Mouse (Mus musculus): ENCODE measurements around the gene Gna13.

Gna13 gene

DNA sequence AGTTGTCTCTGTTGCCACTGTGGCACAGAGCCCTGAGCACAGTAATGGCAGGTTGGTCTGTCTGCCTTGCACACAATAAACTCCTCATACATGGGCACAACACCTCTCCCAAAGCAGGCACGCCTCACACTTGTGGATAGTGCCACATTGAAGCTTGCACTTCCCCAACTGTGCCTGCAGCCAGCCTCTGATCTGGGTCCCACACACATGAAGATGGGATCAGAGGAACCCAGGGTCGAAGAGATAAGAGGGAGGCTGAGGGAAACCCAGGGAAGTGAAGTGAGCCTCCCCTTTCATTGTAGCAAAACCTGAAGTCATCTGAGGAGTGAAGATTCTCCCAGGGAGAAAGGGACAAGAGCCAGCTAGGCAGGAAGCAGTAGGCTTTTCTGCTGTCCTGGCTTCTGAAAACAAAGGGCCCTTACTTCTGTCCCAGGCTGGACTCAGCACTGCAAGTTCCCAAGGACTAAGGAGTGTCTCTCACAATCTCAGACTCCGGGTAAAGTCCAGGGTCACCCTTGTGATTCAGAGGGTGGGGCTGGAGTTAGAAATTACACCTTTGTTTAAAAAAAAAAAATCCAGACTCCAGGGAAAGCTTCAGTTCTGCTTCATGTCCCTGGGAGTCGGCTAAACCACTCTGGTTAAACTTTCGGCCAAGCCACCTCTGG is 12.8 kb upstream of the Gna13 start:
- no peak for DNase-seq (ENCODE audit: low read depth, low spot score)

DNA sequence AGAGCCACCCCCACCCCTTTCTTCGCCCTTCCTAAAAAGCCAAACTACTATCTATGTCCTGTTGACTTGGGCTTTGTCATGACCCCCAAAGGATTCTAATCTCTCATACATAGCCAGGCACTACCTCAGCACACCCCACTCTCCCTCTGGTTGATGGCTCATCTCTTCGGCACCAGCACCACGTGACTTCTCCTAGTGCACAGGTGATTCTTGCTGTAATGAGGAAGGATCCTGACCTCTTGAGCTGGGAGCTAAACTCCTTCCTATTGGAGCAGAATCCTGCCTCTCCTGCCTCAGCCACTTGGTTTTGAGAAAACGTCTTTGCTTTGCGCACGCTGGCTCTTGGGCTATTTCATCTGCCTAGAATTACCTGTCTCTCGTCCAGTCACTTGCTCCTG is 12.3 kb upstream of the Gna13 start:
- DNase-seq (ENCODE audit: low read depth, low spot score) = no peak

DNA sequence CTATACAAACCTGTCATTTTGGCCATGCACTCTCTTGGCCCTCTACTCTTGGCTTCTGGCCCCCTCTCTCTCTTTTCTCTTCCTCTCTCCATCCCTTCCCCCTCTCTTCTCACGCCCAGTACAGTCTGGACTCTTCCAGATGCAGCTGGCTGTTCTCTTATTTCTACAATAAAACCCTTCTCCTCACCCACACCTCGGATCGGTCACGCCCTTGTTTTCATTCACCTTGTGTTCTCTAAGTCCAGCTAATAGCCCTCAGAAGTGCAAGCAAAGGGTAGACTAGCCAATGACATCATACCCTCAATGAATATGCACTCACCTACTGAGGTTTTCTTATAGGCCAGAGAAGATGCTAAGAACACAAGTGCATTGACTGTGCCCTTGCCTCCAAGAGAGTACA is 11.1 kb upstream of the Gna13 start:
- DNase-seq (ENCODE audit: low read depth, low spot score) = no peak

DNA sequence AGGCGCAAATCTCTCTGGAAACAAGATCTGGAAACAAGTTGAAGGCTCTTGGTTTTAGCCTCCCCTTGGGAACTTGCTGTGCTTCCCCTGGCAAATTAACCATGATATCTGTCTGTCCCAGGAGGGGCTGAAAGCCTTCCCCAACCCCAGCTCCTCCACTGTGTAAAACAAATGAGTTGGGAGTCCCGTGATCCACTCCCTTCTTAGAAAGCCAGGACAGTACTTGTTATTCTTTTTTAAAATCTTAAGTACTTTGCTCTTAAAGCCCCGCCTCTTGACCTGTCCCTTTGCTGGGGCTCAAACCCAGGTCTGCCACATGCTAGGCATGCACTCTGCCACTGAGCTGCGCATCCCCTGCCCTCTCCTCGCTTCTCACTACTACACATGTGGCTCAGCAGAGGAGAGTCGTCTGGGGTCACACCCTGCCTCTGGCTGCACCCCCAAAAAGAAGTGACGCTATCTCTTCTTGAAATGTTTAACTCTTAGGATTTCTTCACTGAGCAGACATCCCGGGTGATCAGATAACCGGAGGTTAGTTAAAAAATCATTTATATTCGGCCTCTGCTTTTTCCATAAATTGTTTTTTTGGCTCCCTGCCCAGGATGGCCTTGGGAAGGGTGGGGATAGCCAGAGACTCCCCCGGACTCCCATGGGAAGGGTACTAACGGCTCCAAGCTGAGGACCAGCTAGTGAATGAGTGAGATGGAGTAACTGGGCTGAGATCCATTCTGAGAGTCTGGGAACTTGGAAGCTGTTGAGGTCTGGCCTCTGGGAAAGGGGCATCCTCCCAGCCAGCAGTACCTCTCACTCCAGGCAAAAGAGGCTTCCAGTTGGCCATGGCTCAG is 9.0 kb upstream of the Gna13 start:
- no peak for DNase-seq (ENCODE audit: low read depth, low spot score)

DNA sequence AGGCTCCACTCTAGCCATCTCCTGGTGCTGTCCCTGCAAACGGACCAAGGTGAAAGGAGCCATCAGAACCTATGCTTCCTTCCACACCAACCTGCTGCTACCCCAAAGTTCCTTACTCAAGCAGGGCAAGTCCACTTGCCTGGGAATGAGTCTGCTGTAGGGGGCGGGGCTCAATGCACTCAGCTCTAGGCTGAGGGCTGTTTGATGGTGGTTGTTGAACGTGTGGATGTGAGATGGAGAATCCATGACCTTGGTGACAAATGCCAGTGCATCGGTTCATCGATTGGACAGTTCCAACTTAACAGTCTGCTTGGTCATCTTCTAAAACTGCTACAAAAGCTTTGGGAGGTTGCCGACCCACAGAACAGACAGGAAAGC is 8.4 kb upstream of the Gna13 start:
- no peak for DNase-seq (ENCODE audit: low read depth, low spot score)

DNA sequence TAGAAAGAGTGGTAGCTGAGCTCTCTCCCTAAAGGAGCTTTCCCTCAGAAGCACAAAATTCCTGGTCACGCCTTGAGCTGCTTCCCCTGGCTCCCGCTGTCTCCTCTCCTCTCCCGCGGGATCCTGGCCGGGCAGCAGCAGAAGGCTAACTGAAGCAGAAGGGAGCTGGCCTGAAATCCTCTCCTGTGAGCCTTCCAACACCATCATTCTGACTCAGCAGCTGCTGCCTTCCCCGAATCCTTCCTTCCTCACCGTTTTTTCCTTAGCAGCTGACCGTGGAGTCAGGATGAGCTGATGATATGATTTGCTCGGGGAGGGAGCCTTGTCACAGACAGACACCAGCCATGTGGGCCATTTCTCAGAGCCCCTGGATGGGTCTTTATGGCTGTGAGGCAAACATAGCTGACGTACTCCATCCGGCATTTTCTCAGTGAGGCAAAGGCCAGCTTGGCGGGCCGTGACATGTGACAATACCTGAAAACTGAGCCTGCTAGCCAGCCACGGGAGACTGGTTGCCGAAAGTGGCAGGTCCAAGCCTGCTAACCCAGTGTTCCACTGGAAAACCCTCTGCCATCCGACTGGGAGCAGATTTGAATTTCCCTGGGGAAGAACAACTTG is 6.8 kb upstream of the Gna13 start:
- DNase-seq (ENCODE audit: low read depth, low spot score) = no peak

DNA sequence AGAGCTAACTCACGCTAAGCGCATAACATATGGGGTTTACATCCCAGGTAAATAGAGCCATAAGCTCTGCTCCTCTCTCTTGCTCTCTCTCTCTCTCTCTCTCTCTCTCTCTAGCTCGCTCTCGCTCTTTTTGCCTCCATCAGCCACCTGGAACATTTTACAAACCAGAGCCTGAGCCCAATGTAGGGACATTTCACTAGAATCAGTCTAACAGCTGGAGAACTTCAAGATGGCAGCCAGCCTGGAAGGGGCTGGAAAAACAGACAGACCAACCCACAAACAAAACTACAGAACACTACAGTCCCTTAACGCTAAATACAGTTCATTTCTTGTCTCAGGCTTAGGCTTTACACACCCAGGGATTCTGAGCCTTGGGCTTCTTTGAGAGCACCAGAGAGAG is 5.5 kb upstream of the Gna13 start:
- no peak for DNase-seq (ENCODE audit: low read depth, low spot score)

DNA sequence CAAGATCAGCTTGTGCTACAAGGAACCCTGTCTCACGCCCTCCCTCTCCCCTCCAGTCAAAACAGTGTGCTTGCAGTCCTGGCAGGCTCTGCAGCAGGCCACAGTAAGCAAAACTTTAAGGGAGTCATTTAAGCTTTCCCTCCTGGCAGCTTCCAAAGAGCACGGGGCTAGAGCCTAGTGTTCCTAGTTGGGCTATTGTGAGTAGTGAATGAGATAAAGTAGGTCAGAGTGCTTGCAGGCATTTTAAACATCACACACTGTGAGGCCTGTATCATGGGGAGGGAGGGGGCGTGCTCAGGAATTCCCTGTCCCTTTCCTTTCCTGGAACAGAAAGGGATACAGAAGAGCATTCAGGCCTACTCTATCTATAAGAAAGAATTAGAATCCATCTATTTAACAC is 4.1 kb upstream of the Gna13 start:
- DNase-seq (ENCODE audit: low read depth, low spot score) = no peak

DNA sequence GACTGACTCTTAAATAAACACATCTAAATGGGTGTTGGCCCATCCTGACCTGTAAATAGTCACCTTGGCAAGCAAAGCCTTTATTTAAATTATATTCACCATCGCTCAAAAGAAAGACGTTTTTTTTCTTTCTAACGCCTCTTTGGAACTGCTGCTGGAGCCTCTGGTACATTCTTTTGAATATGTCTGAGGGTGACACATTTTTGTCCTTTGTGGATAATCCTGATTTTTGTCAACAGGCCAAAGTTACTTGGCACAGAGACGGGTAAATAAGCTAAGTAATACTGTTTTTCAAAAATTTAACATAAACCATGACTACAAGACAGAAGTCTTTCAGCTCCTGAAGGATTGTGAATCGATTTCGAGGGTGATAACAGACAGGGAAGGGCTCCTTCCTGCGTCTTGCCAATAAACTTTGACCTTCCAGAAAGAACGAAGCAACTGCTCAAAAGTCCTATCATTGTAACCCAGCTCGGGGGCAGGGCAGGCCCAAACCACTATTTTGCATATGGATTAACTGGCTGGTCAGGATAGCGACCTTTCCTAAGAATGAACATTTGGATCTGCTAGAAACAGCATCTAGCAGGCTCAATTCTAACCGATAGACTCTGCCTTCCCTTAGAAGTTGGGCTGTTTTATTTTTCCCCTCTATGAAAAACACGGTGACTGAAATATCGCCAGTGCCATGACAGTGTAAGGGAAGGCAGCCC is 3.4 kb upstream of the Gna13 start:
- no peak for DNase-seq (ENCODE audit: low read depth, low spot score)

DNA sequence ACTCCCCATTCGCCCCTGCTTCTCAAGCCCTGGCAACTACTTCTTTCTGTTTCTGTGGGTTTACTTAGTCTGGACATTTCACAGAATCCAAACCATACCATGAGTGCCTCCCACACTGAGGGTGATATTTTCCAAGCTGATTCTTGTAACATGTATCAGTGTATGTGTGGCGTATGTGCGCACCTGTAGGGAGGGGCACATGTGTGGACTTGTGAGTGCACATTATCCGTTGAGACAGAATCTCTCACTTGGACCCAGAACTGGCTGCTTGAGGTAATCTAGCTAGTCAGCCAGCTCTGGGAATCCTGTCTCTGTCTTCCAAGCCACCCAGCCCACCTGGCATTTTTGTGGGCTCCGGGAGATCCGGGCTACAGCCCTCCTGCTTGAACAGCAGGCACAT is 2.5 kb upstream of the Gna13 start:
- no peak for DNase-seq (ENCODE audit: low read depth, low spot score)

DNA sequence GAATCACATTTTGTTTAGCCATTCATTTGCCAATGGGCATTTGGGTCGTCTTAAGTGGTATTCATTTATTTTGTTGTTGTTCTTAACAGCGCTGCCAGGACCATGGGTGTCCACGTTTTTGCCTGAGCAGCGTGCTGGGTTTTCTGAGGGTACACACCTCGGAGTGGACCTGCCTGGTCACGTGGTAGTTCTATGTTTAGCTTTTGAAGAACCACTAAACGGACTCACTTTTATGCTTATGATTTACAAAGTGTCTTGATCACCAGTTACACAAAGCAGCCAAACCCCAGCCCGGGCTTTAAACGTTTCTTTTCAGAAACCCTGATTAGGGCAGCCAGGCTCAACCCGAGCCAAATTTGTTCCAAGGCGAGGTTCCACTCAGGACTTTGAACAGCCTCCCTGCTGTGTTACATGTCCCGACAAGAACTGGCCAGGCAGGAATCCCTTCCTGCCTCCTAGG is 2.0 kb upstream of the Gna13 start:
- no peak for DNase-seq (ENCODE audit: low read depth, low spot score)

DNA sequence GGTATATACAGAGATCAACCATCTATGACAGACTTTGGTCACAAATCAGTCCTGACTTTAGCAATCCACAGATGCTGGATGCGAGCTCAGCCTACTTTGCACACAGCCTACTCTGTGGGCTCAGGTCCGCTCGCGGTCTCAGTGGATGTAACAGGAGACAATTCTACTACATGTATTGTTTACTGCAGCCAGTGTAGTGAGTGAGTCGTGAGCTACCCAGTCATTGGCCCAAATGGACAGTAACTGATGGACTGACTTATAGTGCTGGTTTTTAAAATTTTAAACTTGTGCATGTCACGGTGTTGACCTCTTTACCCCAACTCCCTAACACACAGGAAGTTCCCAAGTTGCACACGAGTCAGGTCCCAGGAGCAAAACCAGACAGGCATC is 1.4 kb upstream of the Gna13 start:
- no peak for DNase-seq (ENCODE audit: low read depth, low spot score)

DNA sequence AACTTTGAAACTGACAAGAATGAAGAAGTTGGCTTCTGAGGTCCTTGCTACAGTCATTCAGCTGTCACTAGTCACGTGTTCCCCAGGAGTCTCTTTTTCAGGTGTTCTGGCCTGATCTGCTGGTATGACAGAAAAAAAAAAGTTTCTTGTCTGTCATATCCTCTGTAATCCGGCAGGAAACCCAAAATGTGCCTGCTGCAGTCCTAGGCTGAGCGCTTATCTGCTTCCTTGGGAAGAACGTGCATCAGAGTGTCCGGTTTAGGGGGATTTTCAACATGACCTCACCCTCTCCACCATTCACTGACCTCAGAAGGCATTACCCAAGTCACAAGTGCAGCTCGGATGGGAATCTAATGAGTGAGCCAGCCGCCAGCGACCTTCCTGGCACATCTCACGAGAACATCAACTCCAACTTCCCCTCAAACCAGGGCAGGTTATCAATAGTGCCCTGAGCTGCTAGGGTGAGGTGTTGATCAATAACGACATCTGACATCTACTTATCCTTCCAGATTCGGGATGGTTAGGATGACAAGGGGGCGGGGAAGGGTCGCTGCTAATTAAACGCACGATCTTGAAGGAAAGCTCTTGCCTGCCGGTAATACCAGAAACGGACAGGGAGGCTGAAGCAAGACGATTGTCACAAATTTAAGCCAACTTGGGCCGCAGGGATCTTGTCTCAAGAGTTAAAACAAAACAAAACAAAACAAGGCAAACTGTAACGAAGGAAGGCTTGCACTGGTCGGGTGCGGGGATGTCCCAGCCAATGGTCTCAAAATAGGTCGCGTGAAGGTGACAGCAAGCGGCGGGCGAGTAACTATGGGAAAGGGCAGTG is 784 bp upstream of the Gna13 start:
- no peak for DNase-seq (ENCODE audit: low read depth, low spot score)

DNA sequence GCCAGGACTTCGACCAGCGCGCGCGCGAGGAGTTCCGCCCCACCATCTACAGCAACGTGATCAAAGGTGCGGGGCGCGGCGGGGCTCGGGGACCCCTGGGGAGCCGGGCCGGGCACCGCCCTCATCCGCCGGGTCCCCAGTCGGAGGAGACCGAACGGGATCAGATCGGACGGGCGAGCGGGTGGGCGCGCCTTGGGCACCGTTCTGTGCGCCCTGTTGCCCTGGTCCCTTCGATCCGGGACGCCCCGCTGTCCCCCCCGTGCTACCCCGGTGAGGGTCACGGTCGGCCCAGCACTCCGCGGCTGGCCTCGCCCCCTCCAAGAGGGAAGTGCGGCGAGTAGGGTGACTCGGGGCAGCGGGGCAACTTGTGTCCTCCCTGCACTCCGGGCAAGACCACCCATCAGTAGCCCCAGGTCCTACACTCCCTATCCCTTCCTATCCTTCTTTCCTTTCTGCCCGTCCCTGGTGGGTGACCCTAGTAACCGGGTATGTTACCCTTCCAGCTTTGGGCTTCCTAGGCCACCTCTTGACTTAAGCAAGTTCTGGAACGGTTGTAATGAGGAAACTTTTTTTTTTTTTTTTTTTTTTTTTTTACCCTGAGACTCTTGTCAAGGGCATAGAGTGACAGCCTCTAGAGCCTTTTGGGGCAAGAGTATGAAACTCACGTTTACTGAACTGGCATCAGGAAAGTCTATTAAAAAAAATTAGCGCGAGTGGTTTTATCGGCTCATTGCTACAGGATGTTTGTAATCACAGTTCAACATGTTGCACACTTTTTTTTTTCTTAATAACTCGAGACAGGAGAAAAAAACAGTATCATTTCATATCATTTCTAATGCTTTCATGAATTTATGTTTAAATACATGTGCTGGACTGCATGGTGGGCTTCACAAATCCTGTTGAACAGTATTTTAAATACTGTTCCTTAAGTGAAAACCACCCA is 831 bp downstream of the Gna13 start:
- no peak for DNase-seq (ENCODE audit: low read depth, low spot score)

DNA sequence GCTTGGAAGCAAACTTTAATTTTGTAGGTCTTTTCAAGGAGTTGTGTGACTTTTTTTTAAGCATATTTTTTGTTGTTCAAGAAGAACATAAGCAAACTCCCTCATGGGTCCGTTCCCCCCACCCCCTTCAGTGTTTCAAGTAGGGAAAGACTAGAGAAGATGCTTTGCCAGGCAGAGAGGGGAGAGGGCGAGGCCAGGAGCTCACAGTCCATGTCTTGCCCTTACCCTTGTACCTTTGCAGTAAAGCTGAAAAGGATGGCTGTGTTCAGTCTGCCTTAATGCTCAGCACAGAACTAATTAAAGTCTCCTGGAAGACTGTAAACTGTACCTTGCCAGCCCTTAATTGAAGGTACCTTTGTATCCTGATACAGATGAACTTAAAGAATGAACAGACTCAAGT is 1.7 kb downstream of the Gna13 start:
- no peak for DNase-seq (ENCODE audit: low read depth, low spot score)

DNA sequence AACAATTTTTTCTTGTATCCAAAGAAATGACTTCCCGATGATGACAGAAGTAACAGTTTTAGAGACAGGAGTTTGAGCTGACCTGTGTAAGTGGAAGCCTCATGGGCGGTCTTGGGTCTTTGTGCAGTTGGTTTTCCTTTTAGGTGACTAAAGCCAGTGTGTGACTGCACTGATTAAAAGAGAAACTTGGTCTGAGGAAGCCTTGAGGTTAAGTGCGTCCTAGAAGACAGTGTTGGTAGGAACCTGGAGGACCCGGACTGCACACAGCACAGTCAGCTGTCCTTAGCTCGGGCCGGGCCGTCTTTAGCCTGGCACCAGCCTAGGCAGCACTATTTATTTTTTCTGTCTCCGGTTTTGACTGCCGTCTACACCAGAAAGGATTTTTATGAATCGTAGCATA is 2.2 kb downstream of the Gna13 start:
- DNase-seq (ENCODE audit: low read depth, low spot score) = no peak

DNA sequence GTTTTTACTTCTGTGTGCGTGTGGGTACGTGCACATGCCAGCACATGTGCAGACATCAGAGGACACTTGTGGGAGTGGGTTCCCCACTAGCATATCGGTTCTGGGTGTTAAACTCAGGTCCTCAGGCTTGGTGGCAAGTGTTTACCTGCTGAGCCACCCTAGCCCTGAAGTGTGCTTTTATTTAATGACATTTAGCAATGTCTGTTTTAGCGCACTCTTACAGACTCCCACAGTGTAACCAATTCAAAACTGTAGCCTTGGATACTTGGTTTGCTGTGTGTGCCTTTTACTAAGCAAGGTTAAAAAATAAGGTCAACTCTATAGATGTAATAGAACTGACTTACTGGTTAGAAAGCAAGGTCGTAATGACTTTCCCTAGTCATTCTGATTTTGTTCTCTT is 3.2 kb downstream of the Gna13 start:
- DNase-seq (ENCODE audit: low read depth, low spot score) = no peak

DNA sequence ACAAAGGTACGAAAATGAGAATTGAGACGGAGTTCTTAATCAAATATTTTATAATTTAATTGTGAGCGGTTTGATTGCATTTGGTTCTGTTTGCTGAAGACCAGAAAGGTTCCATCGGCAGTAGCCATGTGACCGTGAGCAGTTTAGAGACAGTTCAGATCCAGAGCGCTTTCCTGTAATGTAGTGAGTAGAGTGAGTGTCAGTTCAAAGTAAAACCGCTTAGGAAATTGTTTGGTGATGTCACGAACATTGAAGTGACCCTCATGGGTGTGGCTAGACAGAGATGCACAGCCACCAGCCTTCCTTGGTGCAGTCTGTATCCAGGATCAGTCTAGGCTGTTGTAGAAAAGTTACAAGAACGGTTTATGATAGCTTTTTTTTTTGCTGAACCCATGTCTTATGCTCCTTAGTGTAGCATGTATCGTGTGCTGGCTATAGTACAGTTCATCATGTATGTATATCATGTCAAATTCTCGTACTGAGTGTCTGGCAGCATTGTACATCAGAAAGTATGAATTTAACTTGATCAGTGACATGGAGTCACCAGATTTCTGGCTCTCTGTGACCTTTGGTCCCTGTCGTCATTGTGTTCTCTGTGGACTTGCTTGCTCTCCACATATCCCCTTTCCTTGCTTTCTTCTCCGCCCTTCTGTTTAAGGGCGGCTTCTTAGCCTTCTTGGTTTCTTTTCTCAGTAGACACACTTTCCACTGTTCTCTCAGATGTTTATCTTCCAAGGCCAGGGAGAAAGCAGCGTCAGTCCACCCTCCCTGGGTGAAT is 4.4 kb downstream of the Gna13 start:
- DNase-seq (ENCODE audit: low read depth, low spot score) = no peak

DNA sequence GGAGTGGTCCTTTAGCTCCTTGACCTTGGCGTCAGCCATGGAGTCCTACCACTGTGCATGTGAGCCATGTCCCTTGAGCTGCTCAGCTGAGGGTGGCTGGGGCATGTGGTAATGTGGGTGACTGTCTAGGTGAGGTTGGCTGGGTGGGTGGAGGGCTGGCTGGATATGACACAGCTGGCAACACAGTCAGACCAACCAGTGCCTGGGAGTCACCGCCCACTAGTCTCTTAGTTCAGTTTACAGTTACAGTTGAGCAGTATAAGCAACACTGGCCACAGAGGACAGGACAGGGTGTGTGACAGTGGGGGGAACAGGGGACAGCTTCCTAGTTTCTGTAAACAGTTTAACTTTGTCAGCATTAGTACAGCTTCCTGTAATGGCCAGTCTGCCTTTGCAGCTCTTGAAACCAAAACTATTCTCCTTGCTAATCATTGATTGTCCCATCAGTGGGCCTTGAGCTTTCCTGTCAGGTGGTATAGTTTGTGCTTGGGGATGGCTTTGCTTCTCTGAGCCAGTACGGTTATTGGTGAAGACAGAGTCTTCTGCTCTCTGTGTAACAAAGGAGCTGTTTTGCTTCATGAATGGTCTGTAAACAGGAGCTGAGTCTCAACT is 6.5 kb downstream of the Gna13 start:
- DNase-seq (ENCODE audit: low read depth, low spot score) = no peak
